Mouse (Mus musculus): ENCODE data around the gene Cenpt. TPM values are rescaled to one million over a fixed set of nuclear protein-coding genes. Genes with fewer than 3 reads are reported as not detected.
A peak's percentile ranks its signal among the peaks of the same experiment; 100 is the strongest.

Cenpt gene
- polyA plus RNA-seq, 1 experiment: 27.8 TPM

- Histone ChIP-seq H3K4me1 (ENCODE audit: control insufficient read depth, insufficient read depth, low read length) (peaks cover 8% of the 10 kb centered on the region; the same call in 1 of the 2 replicates), H3K27ac (ENCODE audit: insufficient read depth, low read length) (peak within 1 kb of the TSS; percentile 23), H3K4me3 (replicated peaks; ENCODE audit: insufficient read depth, low read depth, low read length) (peak within 1 kb of the TSS; percentile 97), H3K27me3 (ENCODE audit: control insufficient read depth, insufficient read depth, low read length) (no peaks in the 10 kb centered on the region)
- TF ChIP-seq POLR2A (IDR thresholded peaks at IDR 0.05; ENCODE audit: borderline replicate concordance, insufficient read depth, low read length): peak; percentile 73; the same call in 1 of the 2 replicates
- TF ChIP-seq CTCF (IDR thresholded peaks at IDR 0.05; ENCODE audit: borderline replicate concordance, insufficient read depth, low read depth, low read length): no peak
- WGBS: under 1% methylated on average over 52 of the region's 52 CpGs
- peak; percentile 95 to 100 for DNase-seq
Measured at GRCm38 (mm10) chr8:105826861-105827848, 25.9 kb downstream of the Cenpt start, which contains the start of the genes Ranbp10 and Tsnaxip1. Ranbp10 (minus strand) TSS chr8:105827350. Tsnaxip1 (plus strand) TSS chr8:105827731.

- H3K27ac ChIP-seq (ENCODE audit: insufficient read depth, low read length): 0 out of 2 replicates have a peak overlapping the region, but pooled peaks have one; percentile 23
- 2% methylated on average over 4 of the region's 4 CpGs for WGBS
- no peak for TF ChIP-seq CTCF (IDR thresholded peaks at IDR 0.05; ENCODE audit: borderline replicate concordance, insufficient read depth, low read depth, low read length)
- TF ChIP-seq POLR2A (IDR thresholded peaks at IDR 0.05; ENCODE audit: borderline replicate concordance, insufficient read depth, low read length): no peak
Measured at GRCm38 (mm10) chr8:105826379-105826778, 26.7 kb downstream of the Cenpt start.

GRCm38 (mm10) chr8:105825506-105825905 lies 27.6 kb downstream of the Cenpt start:
- H3K4me3 ChIP-seq (replicated peaks; ENCODE audit: insufficient read depth, low read depth, low read length): peak overlapping the region; percentile 7
- H3K27ac ChIP-seq (ENCODE audit: insufficient read depth, low read length): no peak overlapping the region
- WGBS: 84% methylated on average over 4 of the region's 4 CpGs
- no peak for DNase-seq
- TF ChIP-seq POLR2A (IDR thresholded peaks at IDR 0.05; ENCODE audit: borderline replicate concordance, insufficient read depth, low read length) (no peak), CTCF (IDR thresholded peaks at IDR 0.05; ENCODE audit: borderline replicate concordance, insufficient read depth, low read depth, low read length) (no peak)
- H3K27me3 ChIP-seq (ENCODE audit: control insufficient read depth, insufficient read depth, low read length): no peaks in the 10 kb centered on the region
- H3K4me1 ChIP-seq (ENCODE audit: control insufficient read depth, insufficient read depth, low read length): peaks cover 18% of the 10 kb centered on the region

More at GRCm38 (mm10) chr8:105826379-105826778, 26.7 kb downstream of the Cenpt start:
- peak overlapping the region; percentile 97 for H3K4me3 ChIP-seq (replicated peaks; ENCODE audit: insufficient read depth, low read depth, low read length)
- DNase-seq: no peak
- no peaks in the 10 kb centered on the region for H3K27me3 ChIP-seq (ENCODE audit: control insufficient read depth, insufficient read depth, low read length)
- H3K4me1 ChIP-seq (ENCODE audit: control insufficient read depth, insufficient read depth, low read length): peaks cover 9% of the 10 kb centered on the region; the same call in 1 of the 2 replicates

GRCm38 (mm10) chr8:105820925-105821324 lies 32.2 kb downstream of the Cenpt start:
- no peak for DNase-seq
- TF ChIP-seq POLR2A (IDR thresholded peaks at IDR 0.05; ENCODE audit: borderline replicate concordance, insufficient read depth, low read length): no peak
- no peak for TF ChIP-seq CTCF (IDR thresholded peaks at IDR 0.05; ENCODE audit: borderline replicate concordance, insufficient read depth, low read depth, low read length)
- WGBS: 32% methylated on average over 1 of the region's 1 CpGs
- H3K27ac ChIP-seq (ENCODE audit: insufficient read depth, low read length): no peak overlapping the region
- no peaks in the 10 kb centered on the region for H3K27me3 ChIP-seq (ENCODE audit: control insufficient read depth, insufficient read depth, low read length)
- H3K4me3 ChIP-seq (replicated peaks; ENCODE audit: insufficient read depth, low read depth, low read length): no peak overlapping the region
- peaks cover 24% of the 10 kb centered on the region for H3K4me1 ChIP-seq (ENCODE audit: control insufficient read depth, insufficient read depth, low read length)

- no peak overlapping the region for H3K4me3 ChIP-seq (replicated peaks; ENCODE audit: insufficient read depth, low read depth, low read length)
- H3K4me1 ChIP-seq (ENCODE audit: control insufficient read depth, insufficient read depth, low read length): peaks cover 18% of the 10 kb centered on the region
- no peak overlapping the region for H3K27ac ChIP-seq (ENCODE audit: insufficient read depth, low read length)
- TF ChIP-seq CTCF (IDR thresholded peaks at IDR 0.05; ENCODE audit: borderline replicate concordance, insufficient read depth, low read depth, low read length): no peak
- no peak for TF ChIP-seq POLR2A (IDR thresholded peaks at IDR 0.05; ENCODE audit: borderline replicate concordance, insufficient read depth, low read length)
- WGBS: 77% methylated on average over 3 of the region's 3 CpGs
- H3K27me3 ChIP-seq (ENCODE audit: control insufficient read depth, insufficient read depth, low read length): no peaks in the 10 kb centered on the region
- no peak for DNase-seq
Measured at GRCm38 (mm10) chr8:105819659-105820058, 33.4 kb downstream of the Cenpt start.

- TF ChIP-seq POLR2A (IDR thresholded peaks at IDR 0.05; ENCODE audit: borderline replicate concordance, insufficient read depth, low read length) (no peak), CTCF (IDR thresholded peaks at IDR 0.05; ENCODE audit: borderline replicate concordance, insufficient read depth, low read depth, low read length) (no peak)
- Histone ChIP-seq H3K4me3 (replicated peaks; ENCODE audit: insufficient read depth, low read depth, low read length) (no peak overlapping the region), H3K27ac (ENCODE audit: insufficient read depth, low read length) (no peak overlapping the region), H3K4me1 (ENCODE audit: control insufficient read depth, insufficient read depth, low read length) (peaks cover 11% of the 10 kb centered on the region), H3K27me3 (ENCODE audit: control insufficient read depth, insufficient read depth, low read length) (no peaks in the 10 kb centered on the region)
- no peak for DNase-seq
- 97% methylated on average over 6 of the region's 6 CpGs for WGBS
Measured at GRCm38 (mm10) chr8:105813241-105813640, 39.8 kb downstream of the Cenpt start.

- H3K4me1 ChIP-seq (ENCODE audit: control insufficient read depth, insufficient read depth, low read length): peaks cover 15% of the 10 kb centered on the region
- TF ChIP-seq CTCF (IDR thresholded peaks at IDR 0.05; ENCODE audit: borderline replicate concordance, insufficient read depth, low read depth, low read length) (no peak), POLR2A (IDR thresholded peaks at IDR 0.05; ENCODE audit: borderline replicate concordance, insufficient read depth, low read length) (no peak)
- DNase-seq: no peak
- H3K27ac ChIP-seq (ENCODE audit: insufficient read depth, low read length): no peak overlapping the region
- no peaks in the 10 kb centered on the region for H3K27me3 ChIP-seq (ENCODE audit: control insufficient read depth, insufficient read depth, low read length)
- WGBS: 81% methylated on average over 5 of the region's 5 CpGs
- H3K4me3 ChIP-seq (replicated peaks; ENCODE audit: insufficient read depth, low read depth, low read length): no peak overlapping the region
Measured at GRCm38 (mm10) chr8:105812511-105812910, 40.6 kb downstream of the Cenpt start.

Data from cerebellum, adult 2 months (tissue).